ENCODE assay signal across 13 mouse cellular contexts in genomic region chr7:94046029-94046428, GRCm38 (mm10).
A peak's percentile ranks its signal among the peaks of the same experiment; 100 is the strongest.
DNase-seq lines count a peak whose midpoint lies in the region; ATAC-seq and TF ChIP-seq lines count a peak whose summit lies in the region.
"Had no signal": no experiment of that assay in that cellular context is flagged by ENCODE, and none has a peak within 500 bp of the region (broad histone marks: within the 10 kb centered on the region; RNA-seq: fewer than 3 reads in every experiment).

No protein-coding gene starts in this region.

- H3K27me3 ChIP-seq in cerebellum, adult 2 months (ENCODE audit: control insufficient read depth, insufficient read depth, low read length) = no peaks in the 10 kb centered on the region; the same call in 1 of the 2 replicates
- H3K27me3 ChIP-seq: liver, embryonic 13.5 days had no signal

- peak; percentile 72 to 76; a peak in 3 of 4 replicates for ATAC-seq in hematopoietic stem cell, adult 5-6 weeks (replicated peaks in 1 of 2; ENCODE audit: insufficient read depth in 1 of 2, low FRiP score in 2 of 2, low TSS enrichment in 1 of 2, low read depth in 1 of 2, poor library complexity in 2 of 2, severe bottlenecking in 2 of 2)
- ATAC-seq: activated CD4-positive, CD25-positive, alpha-beta regulatory T cell, adult 4 months had no signal

- H3K4me3 ChIP-seq in cerebellum, adult 2 months (replicated peaks; ENCODE audit: insufficient read depth, low read depth, low read length) = no peak overlapping the region
- no peak overlapping the region for H3K4me3 ChIP-seq in layer of hippocampus, adult 2 months
- H3K4me3 ChIP-seq: liver, embryonic 13.5 days; myocyte had no signal

- no peak overlapping the region for H3K27ac ChIP-seq in cerebellum, adult 2 months (ENCODE audit: insufficient read depth, low read length)
- no peak overlapping the region for H3K27ac ChIP-seq in layer of hippocampus, adult 2 months
- H3K27ac ChIP-seq: liver, embryonic 13.5 days had no signal

- peak; percentile 28; the same call in 1 of the 2 replicates for TF ChIP-seq CTCF in cerebellum, adult 2 months (IDR thresholded peaks at IDR 0.05; ENCODE audit: borderline replicate concordance, insufficient read depth, low read depth, low read length)
- TF ChIP-seq CTCF in layer of hippocampus, adult 2 months (conservative IDR thresholded peaks at IDR 0.05) = peak; percentile 82

- WGBS in cerebellum, adult 2 months = 18% methylated on average over 1 of the region's 1 CpGs

- peak in 1 of 2 experiments; percentile 5 for DNase-seq in cerebellum, adult 2 months
- no peak for DNase-seq in cerebellum, postnatal 36 days
- no peak for DNase-seq in layer of hippocampus, adult 2 months (ENCODE audit: low spot score in 2 of 2)
- DNase-seq in layer of hippocampus, adult 8-10 months (ENCODE audit: low spot score in 2 of 2) = no peak
- peak; percentile 3 for DNase-seq in ZHBTc4 (ENCODE audit: low read depth, low spot score)
- no peak for DNase-seq in kidney, postnatal 4 days
- no peak for DNase-seq in T-cell, adult 2 months (ENCODE audit: low spot score)
- DNase-seq: cerebellum, adult 11 months; liver, embryonic 13.5 days; right cerebral cortex, postnatal 25 days had no signal

- no peak for TF ChIP-seq POLR2A in cerebellum, adult 2 months (IDR thresholded peaks at IDR 0.05; ENCODE audit: borderline replicate concordance, insufficient read depth, low read length)

- no peaks in the 10 kb centered on the region for H3K4me1 ChIP-seq in cerebellum, adult 2 months (ENCODE audit: control insufficient read depth, insufficient read depth, low read length)
- H3K4me1 ChIP-seq: liver, embryonic 13.5 days had no signal
